Mouse (Mus musculus) myocyte (in vitro differentiated cells): ENCODE measurements around the gene Fstl5.

Source experiments
- E2F4 ChIP-seq: IDR thresholded peaks from one replicate; pipeline ENCODE4 v1.6.1; 2011; ENCODE audit warnings: mild to moderate bottlenecking, control low read depth, moderate library complexity; ENCODE audit not compliant: insufficient read depth
- MAX ChIP-seq: IDR thresholded peaks from one replicate; pipeline ENCODE4 v1.6.1; 2011; ENCODE audit warnings: low read depth, mild to moderate bottlenecking, control low read depth
- MYOD1 ChIP-seq, 3 experiments: IDR thresholded peaks; one replicate each; pipeline ENCODE4 v1.6.1; 2011; ENCODE audit warnings: control low read depth in 2 of 3, low read depth in 2 of 3, mild to moderate bottlenecking in 2 of 3, moderate library complexity in 1 of 3; ENCODE audit not compliant: insufficient read length in 2 of 3, control insufficient read depth in 1 of 3
- MYOG ChIP-seq, 3 experiments: IDR thresholded peaks; one replicate each; pipeline ENCODE4 v1.6.1; 2011; ENCODE audit warnings: control low read depth in 2 of 3, low read depth in 2 of 3, mild to moderate bottlenecking in 2 of 3; ENCODE audit not compliant: insufficient read length in 2 of 3, control insufficient read depth in 1 of 3, insufficient read depth in 1 of 3
- POLR2A ChIP-seq: IDR thresholded peaks from one replicate; pipeline ENCODE4 v1.6.1; 2011; ENCODE audit warnings: low read depth, mild to moderate bottlenecking, control low read depth, moderate library complexity; ENCODE audit not compliant: insufficient read length
- POLR2AphosphoS2 ChIP-seq: IDR thresholded peaks from one replicate; pipeline ENCODE4 v1.6.1; 2011; ENCODE audit warnings: low read depth, control low read depth; ENCODE audit not compliant: insufficient read length
- TCF12 ChIP-seq: IDR thresholded peaks from one replicate; pipeline ENCODE4 v1.6.1; 2011; ENCODE audit warnings: mild to moderate bottlenecking, control low read depth; ENCODE audit not compliant: poor library complexity, insufficient read depth, severe bottlenecking
- TCF3 ChIP-seq: IDR thresholded peaks from one replicate; pipeline ENCODE4 v1.6.1; 2011; ENCODE audit warnings: low read depth, control low read depth; ENCODE audit not compliant: insufficient read length

DNA sequence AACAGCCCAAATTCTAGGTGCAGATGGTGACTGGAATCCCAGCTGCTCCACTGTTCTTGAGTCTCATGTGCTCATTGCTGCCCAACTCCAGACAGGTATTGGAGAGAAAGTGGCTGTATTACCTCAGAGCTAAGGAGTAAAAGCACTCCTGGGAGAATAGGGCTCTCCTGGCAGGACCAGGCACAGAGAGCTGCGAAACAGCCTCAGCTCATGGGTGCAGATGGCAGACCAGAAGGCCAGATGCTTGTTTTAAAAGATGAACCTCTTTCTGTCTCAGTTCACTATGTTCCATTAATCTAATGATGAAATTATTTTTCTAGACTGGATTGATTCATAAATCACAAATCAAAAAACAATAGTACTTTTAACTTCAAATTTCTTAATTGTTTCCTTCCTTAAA lies 12.1 kb upstream of the Fstl5 start:
- TF ChIP-seq POLR2AphosphoS2 (no peak), MYOG (IDR thresholded peaks at IDR 0.05; ENCODE audit: control insufficient read depth in 1 of 3, insufficient read depth in 1 of 3, insufficient read length in 2 of 3, low read depth in 2 of 3) (no peak), POLR2A (no peak), TCF12 (no peak), E2F4 (no peak), MAX (no peak), TCF3 (no peak), MYOD1 (IDR thresholded peaks at IDR 0.05; ENCODE audit: control insufficient read depth in 1 of 3, insufficient read length in 2 of 3, low read depth in 2 of 3) (no peak)
